Mouse (Mus musculus) cerebral cortex, adult 2 months (tissue): ENCODE measurements around the gene Klrg2.

ENCODE experiments used
- WGBS: fragments of 180-500 bp; shearing (Covaris S2); methylation state at CpG from one replicate; pipeline ENCODE4 v1.1.7; 2018; 5-methylcytosine and 5-hydroxymethylcytosine counted together

Gene Klrg2

DNA sequence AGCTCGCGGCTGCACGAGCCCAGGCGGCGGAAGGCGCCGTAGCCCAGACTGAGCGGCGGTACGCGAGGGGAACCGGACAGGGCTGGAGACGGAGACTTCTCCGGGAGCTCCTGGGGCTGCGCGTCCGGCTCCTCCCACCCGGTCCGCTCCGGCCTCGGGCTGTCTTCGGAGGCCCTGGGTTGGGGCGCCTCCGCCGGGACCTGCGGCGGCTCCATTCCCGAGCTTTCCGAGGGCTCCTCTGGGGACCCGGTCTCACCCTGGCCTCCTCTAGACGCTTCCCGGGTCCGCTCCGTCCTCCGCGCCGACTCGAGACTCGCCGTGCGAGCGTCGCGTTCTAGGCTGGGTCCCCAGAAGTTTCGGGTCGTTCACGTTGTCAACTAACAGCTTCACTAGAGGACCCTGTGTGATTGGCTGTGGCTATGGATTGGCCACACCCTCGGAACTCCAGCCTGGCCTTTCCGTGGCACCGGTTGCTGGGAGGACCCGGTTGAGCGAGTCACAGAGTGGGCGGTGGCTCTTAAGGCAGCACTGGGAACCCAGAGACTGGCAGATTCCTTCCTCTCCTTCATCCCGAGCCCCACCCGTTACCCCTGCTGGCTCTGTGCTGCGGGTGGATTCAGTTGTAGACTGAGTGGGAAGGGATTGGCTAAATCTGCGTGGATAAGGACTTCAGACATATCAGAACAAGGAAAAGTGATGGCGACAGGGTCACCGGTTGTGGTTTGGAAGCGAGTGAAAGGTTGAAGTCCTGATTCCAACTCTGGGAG, at the start of gene Klrg2:
Gene Klrg2 (minus strand): TSS at position 391 of the 767 bp plus-strand sequence.
- WGBS: 3% methylated on average over 50 of the region's 60 CpGs

DNA sequence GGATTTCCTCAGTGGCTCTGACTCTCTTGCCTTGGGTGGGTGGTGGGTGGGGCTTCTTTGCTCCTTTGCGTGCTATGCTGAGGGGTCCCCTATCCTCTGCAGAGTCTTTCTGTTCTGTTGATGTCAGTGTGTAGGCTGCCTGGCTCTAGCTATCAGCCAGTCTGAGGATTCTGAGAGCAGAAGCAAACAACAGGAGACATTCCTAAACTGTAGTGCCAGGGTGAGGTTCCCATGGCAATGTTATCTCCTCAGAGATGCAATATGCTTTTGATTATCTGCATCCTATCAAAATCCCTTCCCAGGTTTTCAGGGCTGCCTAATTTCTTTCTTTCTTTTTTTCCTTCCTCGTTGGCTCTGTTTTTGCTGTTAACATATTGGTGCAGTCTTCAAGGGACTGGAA, 45.5 kb upstream of the Klrg2 start:
- WGBS: 44% methylated on average over 2 of the region's 2 CpGs

DNA sequence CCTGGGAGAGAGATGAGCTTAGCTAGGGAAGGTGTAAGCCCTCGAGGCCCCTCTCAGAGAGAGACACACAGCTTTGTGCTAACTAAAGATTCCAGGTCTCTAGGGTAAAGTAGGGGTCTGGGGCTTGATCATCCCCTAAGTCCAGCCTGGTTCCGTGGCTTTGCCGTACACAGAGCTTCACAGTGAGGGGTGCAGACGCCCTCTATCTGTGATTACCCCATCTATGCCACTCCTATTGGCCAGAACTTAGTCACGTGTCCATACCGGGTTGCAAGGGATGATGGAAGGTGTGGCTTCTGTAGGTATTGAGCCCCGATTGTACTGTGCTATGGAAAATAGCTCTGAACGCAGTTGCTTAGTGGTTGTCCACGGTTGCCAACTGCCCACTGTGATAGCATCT, 40.6 kb upstream of the Klrg2 start:
- 82% methylated on average over 9 of the region's 9 CpGs for WGBS

GRCm38 (mm10) chr6:38676723-38677122, 39.7 kb upstream of the Klrg2 start:
- WGBS: 75% methylated on average over 14 of the region's 14 CpGs

GRCm38 (mm10) chr6:38676217-38676616, 39.2 kb upstream of the Klrg2 start:
- 89% methylated on average over 6 of the region's 6 CpGs for WGBS

DNA sequence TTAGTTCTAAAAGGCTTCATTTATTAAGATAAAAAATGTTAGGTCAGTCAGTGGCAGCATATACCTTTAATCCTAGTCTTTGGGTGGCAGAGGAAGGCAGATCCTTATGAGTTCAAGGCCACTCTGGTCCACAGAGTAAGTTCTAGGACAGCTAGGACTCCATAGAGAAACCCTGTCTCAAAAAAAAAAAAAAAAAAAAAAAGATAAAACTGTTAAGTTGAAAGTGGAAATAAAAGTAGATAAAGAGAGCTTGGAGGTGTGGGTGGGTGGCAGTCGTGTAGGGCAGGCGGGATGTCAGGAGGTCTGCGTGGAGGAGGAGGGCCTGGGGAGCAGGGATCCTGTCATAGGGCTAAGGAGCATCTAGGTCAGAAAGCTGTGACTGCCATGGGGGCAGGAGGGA, 35.0 kb upstream of the Klrg2 start:
- 90% methylated on average over 3 of the region's 3 CpGs for WGBS

DNA sequence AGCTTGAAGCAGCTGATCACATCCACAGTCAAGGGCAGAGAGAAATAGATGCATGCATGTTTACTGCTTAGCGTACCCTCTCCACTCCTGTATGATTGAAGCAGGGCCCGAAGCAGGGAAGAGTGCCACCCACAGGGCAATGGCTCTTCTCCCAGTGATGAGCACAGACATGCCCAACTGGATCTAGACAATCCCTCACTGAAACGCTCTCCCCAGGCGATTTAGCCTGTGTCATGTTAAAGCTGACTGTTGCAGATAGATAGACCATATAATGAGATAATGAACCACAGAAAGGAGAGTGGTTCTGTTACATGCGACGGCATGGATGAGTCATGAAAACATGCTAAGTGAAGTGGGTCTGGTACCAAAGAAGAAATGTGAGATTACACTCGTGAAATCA, 34.2 kb upstream of the Klrg2 start:
- 84% methylated on average over 7 of the region's 7 CpGs for WGBS

- 85% methylated on average over 1 of the region's 1 CpGs for WGBS
These were observed 33.4 kb upstream of the Klrg2 start for GRCm38 (mm10) chr6:38670488-38670887.

DNA sequence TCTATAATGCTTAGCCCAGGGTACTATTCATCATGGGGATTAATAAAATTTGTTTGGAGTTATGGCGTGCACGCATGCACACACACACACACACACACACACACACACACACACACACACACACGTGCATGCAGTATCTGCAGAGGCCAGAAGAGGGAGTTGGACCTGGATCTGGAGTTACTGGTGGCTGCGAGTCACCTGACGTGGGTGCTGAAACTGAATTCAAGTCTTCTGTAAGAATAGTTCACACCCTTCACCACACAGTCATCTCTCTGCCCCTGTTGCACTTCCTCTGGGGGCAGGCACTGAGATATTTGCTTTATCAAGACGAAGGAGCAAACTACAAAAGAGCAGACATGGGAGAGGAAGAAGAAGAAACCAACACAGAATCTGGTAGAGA, 32.5 kb upstream of the Klrg2 start:
- 80% methylated on average over 6 of the region's 6 CpGs for WGBS

DNA sequence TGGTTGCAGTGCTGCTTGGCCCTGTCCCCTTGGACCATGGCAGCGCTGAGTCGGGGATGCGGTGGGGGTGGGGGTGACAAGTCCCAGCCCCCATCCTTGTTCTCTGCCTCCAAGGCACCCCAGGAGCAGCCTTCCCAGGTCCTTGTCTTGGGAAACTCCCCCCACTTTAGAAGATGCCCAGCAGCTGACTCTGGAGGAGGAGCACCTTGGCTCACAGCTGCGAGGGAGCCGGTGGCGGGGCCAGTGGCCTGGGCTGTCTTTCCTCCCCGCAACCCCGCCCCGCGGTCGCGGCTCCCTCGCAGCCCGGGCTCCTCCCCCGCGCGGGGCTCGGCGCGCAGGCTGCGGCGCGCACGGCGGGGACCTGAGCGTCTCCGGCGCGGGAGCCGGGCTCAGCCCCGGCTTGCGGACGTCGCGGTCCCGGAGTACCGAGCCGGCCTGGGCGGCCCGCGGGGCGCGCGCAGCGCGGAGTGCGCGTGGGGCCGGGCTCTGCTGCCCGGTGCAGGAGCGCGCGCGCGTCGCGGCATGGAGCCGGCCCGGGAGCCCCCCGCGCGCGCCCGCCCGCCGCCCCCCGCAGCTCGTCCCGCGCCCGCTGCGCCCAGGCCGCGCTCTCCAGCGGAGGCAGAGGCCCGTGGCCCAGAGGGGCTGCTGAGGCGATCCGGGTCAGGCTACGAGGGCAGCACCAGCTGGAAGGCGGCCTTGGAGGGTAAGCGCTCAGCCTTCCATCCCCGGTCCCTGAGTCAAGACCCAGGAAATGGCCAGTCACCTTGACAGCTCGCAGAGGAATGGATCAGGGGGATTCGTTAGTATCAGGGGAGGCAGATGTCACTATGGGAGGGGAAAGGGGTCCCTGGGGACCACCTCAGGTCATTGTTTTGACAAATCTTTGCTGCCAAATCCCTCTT, 25.9 kb upstream of the Klrg2 start, which contains the start of gene Clec2l:
Gene Clec2l (plus strand): TSS at position 356 of the 902 bp plus-strand sequence.
- 2% methylated on average over 79 of the region's 84 CpGs for WGBS

GRCm38 (mm10) chr6:38661626-38662025, 24.6 kb upstream of the Klrg2 start:
- 80% methylated on average over 4 of the region's 4 CpGs for WGBS

- 34% methylated on average over 14 of the region's 14 CpGs for WGBS
These were observed 13.4 kb upstream of the Klrg2 start for GRCm38 (mm10) chr6:38650263-38650937.

GRCm38 (mm10) chr6:38649545-38649944, 12.5 kb upstream of the Klrg2 start:
- WGBS: 69% methylated on average over 3 of the region's 3 CpGs

GRCm38 (mm10) chr6:38643039-38643438, 6.0 kb upstream of the Klrg2 start:
- WGBS: 90% methylated on average over 3 of the region's 3 CpGs

DNA sequence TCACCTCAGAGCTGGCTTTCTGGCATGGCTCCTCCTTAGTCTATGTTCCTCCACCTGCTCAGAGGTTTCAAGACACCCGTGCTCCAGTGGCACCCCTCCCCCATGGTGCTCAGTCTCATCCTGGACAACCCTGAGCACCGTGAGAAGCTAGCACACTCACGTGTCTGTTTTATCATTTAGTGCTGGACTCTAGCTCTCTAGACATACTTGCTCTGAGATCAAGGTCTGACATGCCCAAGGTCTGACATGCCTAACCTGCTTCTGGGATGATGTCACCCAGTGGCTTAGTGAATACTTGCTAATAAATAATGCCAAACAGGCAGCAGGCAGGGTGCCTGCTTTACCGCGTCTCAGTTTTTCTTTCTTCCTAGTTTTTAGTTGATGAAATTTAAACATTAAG, 5.6 kb upstream of the Klrg2 start:
- WGBS: 78% methylated on average over 5 of the region's 5 CpGs

DNA sequence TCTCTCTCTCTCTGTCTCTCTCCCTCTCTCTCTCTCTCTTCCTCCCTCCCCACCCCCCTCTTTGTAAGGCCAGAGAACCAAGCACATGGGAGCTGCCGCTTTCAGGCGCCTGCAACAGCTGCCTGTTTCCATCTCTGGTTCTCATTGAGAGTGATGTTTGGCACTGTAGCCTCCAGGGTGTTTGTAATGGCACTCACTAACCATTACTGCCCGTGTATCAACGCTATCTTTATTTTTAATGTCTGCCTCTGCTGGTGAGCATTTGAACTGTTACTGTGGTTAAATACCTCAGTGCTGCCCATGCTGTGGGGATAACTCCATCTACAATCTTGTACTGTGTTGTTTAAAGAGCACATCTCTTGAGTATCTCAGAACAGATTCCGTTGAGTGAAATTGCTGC, 4.6 kb upstream of the Klrg2 start:
- 52% methylated on average over 5 of the region's 5 CpGs for WGBS

DNA sequence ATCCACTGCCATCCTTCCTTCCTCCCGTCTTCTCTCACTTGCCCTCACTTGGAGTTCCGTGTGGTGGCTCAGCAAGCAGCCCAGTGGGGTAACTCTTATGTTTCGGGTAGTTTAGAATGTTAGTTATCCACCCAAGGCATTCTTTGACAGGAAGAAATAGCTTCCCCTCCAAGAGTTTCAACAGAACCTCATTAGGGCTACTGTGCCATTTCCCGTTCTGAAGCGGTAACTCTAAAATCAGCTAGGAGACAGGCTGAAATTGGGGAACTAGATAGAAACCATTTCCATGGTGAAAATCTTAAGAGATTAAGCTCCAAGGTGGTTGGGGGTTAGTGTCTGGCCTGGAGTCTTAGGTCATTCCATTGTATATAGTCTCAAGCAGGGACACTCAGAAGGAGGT, 4.2 kb upstream of the Klrg2 start:
- WGBS: 62% methylated on average over 5 of the region's 5 CpGs

GRCm38 (mm10) chr6:38640401-38640800, 3.4 kb upstream of the Klrg2 start:
- WGBS: 49% methylated on average over 11 of the region's 11 CpGs

DNA sequence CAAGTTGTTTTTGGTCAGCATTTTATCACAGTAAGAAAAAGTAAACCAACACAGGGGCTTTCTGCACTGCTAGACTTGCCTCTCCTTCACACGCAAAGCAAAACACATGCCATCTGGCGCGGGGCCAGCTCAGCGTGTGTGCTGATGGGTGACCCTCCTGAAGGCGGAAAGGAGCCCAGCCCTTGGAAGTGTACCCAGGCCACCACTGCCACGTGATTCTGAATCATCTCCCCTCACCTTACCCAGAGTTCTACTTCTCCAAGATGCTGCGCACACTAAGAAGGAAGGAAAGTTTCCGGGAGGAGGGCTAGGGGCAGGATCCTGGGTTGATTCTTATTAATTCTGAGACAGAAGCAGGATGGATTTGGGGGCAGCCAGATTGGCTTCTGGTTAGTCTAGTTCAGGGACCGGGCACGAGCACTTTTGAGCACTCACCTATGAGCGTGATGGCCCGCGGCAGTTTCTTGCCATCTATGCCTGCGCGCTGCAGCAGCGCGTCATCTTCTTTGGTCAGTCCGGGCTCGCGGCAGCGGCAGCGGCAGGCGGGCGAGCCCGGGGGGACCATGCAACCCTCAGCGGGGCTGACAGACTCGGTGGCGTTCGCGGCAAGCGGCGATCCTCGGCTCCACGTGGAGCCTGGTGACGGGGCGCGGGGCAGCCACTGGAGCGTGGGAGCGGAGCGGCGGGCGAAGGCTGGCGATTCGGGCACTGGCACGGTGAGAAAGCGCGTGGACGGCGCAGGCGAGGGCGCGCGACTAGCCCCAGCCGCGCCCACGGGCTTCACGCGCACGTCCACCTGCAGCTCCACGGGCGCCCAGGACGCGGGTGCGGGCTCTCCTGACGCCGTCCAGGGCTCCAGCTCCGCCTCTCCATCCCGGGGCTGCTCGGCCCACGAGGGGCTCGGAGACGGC, 846 bp downstream of the Klrg2 start:
- WGBS: 2% methylated on average over 72 of the region's 72 CpGs

GRCm38 (mm10) chr6:38634461-38634860, 2.6 kb downstream of the Klrg2 start:
- 83% methylated on average over 8 of the region's 8 CpGs for WGBS

GRCm38 (mm10) chr6:38632826-38633225, 4.2 kb downstream of the Klrg2 start:
- 98% methylated on average over 2 of the region's 2 CpGs for WGBS
